Mouse (Mus musculus) hindbrain, embryonic 14.5 days (tissue): ENCODE measurements around the gene Slc9a1. TPM values are rescaled to one million over a fixed set of nuclear protein-coding genes. Genes with fewer than 3 reads are reported as not detected.

ENCODE experiments used
- ATAC-seq: fragments of 200-750 bp; cut with Nextera tagmentation; 2 replicates; pipeline ENCODE4 v1.8.0; 2017; ENCODE audit warnings: moderate number of reproducible peaks, mild to moderate bottlenecking, moderate TSS enrichment, moderate library complexity; ENCODE audit not compliant: low FRiP score
- DNase-seq: peaks from one replicate; pipeline ENCODE4 v3.0.0-alpha.2; 2015; ENCODE audit warnings: low spot score
- H3K27ac ChIP-seq: fragments of 300-500 bp; sonication (generic); 2 replicates; pipeline ENCODE4 v1.5.1; 2014; ENCODE audit warnings: mild to moderate bottlenecking, moderate library complexity
- H3K27me3 ChIP-seq: fragments of 300-500 bp; sonication (generic); 2 replicates; pipeline ENCODE4 v1.6.1; 2014; ENCODE audit warnings: mild to moderate bottlenecking, low read length, mixed read lengths; ENCODE audit not compliant: control insufficient read depth, insufficient read depth
- H3K36me3 ChIP-seq: fragments of 300-500 bp; sonication (generic); replicated peaks from 2 replicates; pipeline ENCODE4 v1.6.1; 2014; ENCODE audit not compliant: control insufficient read depth, insufficient read depth
- H3K4me1 ChIP-seq: fragments of 300-500 bp; sonication (generic); replicated peaks from 2 replicates; pipeline ENCODE4 v1.6.1; 2014; ENCODE audit warnings: antibody characterized with exemption, low read length, mixed read lengths; ENCODE audit not compliant: control insufficient read depth, insufficient read depth
- H3K4me2 ChIP-seq: fragments of 300-500 bp; sonication (generic); replicated peaks from 2 replicates; pipeline ENCODE4 v1.6.1; 2014; ENCODE audit warnings: mild to moderate bottlenecking, moderate library complexity
- H3K4me3 ChIP-seq: fragments of 300-500 bp; sonication (generic); replicated peaks from 2 replicates; pipeline ENCODE4 v1.5.1; 2014; ENCODE audit warnings: mild to moderate bottlenecking, low read length
- H3K9ac ChIP-seq: fragments of 300-500 bp; sonication (generic); 2 replicates; pipeline ENCODE4 v1.6.1; 2014
- H3K9me3 ChIP-seq: fragments of 300-500 bp; sonication (generic); 2 replicates; pipeline ENCODE4 v1.6.1; 2016; ENCODE audit warnings: low read length; ENCODE audit not compliant: control insufficient read depth
- WGBS: fragments of 180-500 bp; shearing (Covaris S2); extraction: QIAGEN DNeasy Blood & Tissue Kit; methylation state at CpG from one replicate; pipeline ENCODE4 v1.1.7; 2014; 5-methylcytosine and 5-hydroxymethylcytosine counted together
- polyA plus RNA-seq: library from polyadenylated mRNA; unstranded; fragments of >200 nt; fragmentation: Nextera tagmentation; extraction: Ambion mirVana; gene quantifications from 2 replicates; pipeline ENCODE4 v1.2.1, GENCODE M21; 2014

Slc9a1 gene
- polyA plus RNA-seq, 1 experiment from 2014 or later, result 8.5 TPM

- Histone ChIP-seq H3K36me3 (no peaks in the 10 kb centered on the region), H3K4me3 (no peak overlapping the region), H3K9me3 (no peaks in the 10 kb centered on the region), H3K4me2 (no peak overlapping the region), H3K27ac (no peak overlapping the region), H3K27me3 (no peaks in the 10 kb centered on the region), H3K4me1 (peaks cover 16% of the 10 kb centered on the region), H3K9ac (no peak overlapping the region)
- ATAC-seq (no peak), DNase-seq (no peak)
- 84% methylated on average over 8 of the region's 8 CpGs for WGBS
Observed at GRCm38 (mm10) chr4:133397961-133398360, 28.5 kb downstream of the Slc9a1 start.

- no peaks in the 10 kb centered on the region for H3K27me3 ChIP-seq
- no peak overlapping the region for H3K27ac ChIP-seq
- H3K4me1 ChIP-seq, result peaks cover 16% of the 10 kb centered on the region
- H3K36me3 ChIP-seq, result no peaks in the 10 kb centered on the region
- H3K4me3 ChIP-seq, result no peak overlapping the region
- no peak for DNase-seq
- ATAC-seq, result no peak
- no peaks in the 10 kb centered on the region for H3K9me3 ChIP-seq
- WGBS, result 82% methylated on average over 5 of the region's 5 CpGs
- H3K4me2 ChIP-seq, result no peak overlapping the region
- 0 out of 2 replicates have a peak overlapping the region, but pooled peaks have one; percentile 3 for H3K9ac ChIP-seq
Observed at GRCm38 (mm10) chr4:133398619-133399018, 29.1 kb downstream of the Slc9a1 start.

GRCm38 (mm10) chr4:133399509-133399908, 30.0 kb downstream of the Slc9a1 start:
- H3K9me3 ChIP-seq, result no peaks in the 10 kb centered on the region
- WGBS, result 93% methylated on average over 6 of the region's 6 CpGs
- no peak overlapping the region for H3K4me3 ChIP-seq
- H3K27me3 ChIP-seq, result no peaks in the 10 kb centered on the region
- H3K36me3 ChIP-seq, result no peaks in the 10 kb centered on the region
- peaks cover 16% of the 10 kb centered on the region for H3K4me1 ChIP-seq
- no peak for ATAC-seq
- no peak overlapping the region for H3K9ac ChIP-seq
- no peak overlapping the region for H3K27ac ChIP-seq
- no peak for DNase-seq
- no peak overlapping the region for H3K4me2 ChIP-seq

DNA sequence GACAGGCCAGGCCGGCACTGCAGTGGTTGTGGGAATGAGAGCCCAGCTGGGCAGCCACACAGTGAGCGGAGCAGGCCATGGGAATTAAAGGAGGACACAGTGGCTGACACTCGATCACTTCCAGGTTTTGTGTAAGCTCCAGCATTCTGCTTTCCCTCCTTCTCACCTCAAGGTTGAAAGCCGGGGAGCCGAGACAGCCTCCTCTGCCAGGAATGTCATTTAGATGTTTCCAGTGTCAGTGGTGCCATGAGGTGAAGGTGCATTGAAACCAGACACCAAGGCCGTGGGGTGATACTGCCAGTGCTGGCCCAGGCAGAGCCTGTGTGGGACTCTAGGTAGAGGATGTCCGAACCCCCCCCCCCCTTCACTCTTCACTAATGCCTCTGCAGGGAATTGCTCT, 30.6 kb downstream of the Slc9a1 start:
- ATAC-seq (no peak), DNase-seq (no peak)
- H3K36me3 ChIP-seq, result no peaks in the 10 kb centered on the region
- H3K9ac ChIP-seq, result no peak overlapping the region
- H3K9me3 ChIP-seq, result no peaks in the 10 kb centered on the region
- H3K27ac ChIP-seq, result no peak overlapping the region
- no peaks in the 10 kb centered on the region for H3K27me3 ChIP-seq
- no peak overlapping the region for H3K4me3 ChIP-seq
- 81% methylated on average over 7 of the region's 7 CpGs for WGBS
- H3K4me2 ChIP-seq, result no peak overlapping the region
- peaks cover 13% of the 10 kb centered on the region for H3K4me1 ChIP-seq

GRCm38 (mm10) chr4:133402011-133402410, 32.5 kb downstream of the Slc9a1 start:
- H3K36me3 ChIP-seq, result no peaks in the 10 kb centered on the region
- DNase-seq (no peak), ATAC-seq (no peak)
- peaks cover 7% of the 10 kb centered on the region; the same call in 1 of the 2 replicates for H3K4me1 ChIP-seq
- H3K9ac ChIP-seq, result no peak overlapping the region; the same call in 1 of the 2 replicates
- WGBS, result 70% methylated on average over 13 of the region's 13 CpGs
- no peak overlapping the region for H3K27ac ChIP-seq
- no peaks in the 10 kb centered on the region for H3K27me3 ChIP-seq
- H3K4me3 ChIP-seq, result no peak overlapping the region
- no peaks in the 10 kb centered on the region for H3K9me3 ChIP-seq
- H3K4me2 ChIP-seq, result no peak overlapping the region

DNA sequence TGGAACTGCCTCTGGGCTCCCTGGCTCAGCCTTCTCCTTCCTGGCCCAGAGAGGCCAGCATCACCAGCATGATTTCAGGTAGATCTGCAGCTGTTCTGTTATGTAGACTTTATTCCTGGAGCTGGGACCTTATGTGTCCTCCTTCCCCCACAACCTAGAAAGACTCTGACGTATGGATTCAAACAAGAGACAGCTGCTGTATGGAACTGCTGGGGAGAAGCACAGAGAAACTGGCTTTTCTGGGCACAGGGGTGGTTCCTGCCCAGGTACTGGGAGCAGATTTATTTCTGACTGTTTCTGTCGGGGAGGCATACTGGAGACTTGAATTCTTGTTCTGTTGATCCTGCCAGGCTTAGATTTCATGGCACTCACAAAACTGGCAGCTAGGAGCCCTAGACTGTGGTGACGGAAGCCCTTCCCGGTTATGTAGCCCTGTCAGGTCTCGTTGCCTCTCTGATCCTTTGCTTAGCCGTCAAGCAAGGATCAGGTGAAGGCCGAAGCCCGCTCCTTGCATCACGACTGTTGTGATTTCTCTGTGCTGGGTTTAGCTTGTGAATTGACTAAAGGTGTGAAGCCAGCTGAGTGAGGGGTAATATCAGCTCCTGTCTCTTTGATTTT, 34.2 kb downstream of the Slc9a1 start:
- no peaks in the 10 kb centered on the region for H3K9me3 ChIP-seq
- no peak overlapping the region for H3K4me2 ChIP-seq
- H3K4me1 ChIP-seq, result peaks cover 18% of the 10 kb centered on the region
- H3K9ac ChIP-seq, result no peak overlapping the region
- H3K4me3 ChIP-seq, result no peak overlapping the region
- DNase-seq, result no peak
- ATAC-seq, result no peak
- no peak overlapping the region for H3K27ac ChIP-seq
- H3K36me3 ChIP-seq, result no peaks in the 10 kb centered on the region
- no peaks in the 10 kb centered on the region for H3K27me3 ChIP-seq
- WGBS, result 92% methylated on average over 9 of the region's 9 CpGs

DNA sequence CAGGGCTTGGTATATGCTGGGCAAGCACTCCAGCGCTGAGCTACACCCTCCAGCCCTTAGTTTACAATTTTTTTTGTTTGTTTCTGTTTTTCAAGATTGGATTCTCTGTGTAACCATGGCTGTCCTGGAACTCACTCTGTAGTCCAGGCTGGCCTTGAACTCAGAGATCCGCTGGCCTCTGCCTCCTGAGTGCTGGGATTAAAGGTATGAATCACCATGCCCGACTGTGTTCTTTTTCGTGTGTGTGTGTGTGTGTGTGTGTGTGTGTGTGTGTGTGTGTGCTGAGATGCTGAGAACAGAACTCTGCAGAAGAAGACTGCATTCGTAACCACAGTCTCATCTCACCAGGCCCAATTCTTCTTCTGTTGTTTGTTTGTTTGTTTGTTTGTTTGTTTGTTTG, 34.8 kb downstream of the Slc9a1 start:
- no peak overlapping the region for H3K4me3 ChIP-seq
- peaks cover 18% of the 10 kb centered on the region for H3K4me1 ChIP-seq
- H3K27me3 ChIP-seq, result no peaks in the 10 kb centered on the region
- no peaks in the 10 kb centered on the region for H3K36me3 ChIP-seq
- H3K9ac ChIP-seq, result no peak overlapping the region
- H3K27ac ChIP-seq, result no peak overlapping the region
- no peaks in the 10 kb centered on the region for H3K9me3 ChIP-seq
- ATAC-seq (no peak), DNase-seq (no peak)
- no peak overlapping the region for H3K4me2 ChIP-seq
- 91% methylated on average over 5 of the region's 5 CpGs for WGBS

DNA sequence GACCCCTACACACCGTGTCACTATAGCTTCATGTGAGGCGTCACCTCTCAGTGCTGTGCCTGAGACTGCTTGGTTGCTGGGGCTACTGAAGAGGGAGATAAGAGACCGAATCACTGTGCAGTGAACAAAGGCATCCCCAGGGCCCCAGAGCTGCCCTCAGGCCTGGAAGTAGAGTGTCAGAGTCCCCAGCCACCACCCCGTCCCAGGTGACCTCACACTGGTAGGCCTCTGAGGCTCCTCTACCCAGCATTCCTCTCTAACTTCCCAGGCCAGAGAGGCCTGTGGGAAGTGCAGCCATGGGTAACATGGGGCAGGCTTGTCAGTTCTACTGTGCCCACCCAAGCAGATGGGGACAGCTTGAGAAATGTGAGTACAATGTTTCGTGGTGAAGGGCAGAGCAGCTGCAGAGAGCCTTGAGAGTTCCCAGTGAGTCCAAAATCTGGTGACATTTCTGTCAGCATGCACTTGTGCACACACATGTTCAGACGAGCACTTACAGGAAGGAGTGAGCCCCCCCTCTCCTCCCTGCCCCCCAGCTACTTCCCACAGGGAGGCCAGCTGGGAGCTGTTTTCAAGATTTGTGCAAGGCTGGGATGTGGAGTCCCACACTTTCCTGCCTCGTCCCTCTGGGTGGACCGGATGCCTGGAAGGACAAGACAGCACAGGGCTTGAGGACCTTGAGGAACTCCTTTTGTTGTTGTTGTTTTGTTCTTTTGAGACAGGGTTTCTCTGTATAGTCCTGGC, 37.0 kb downstream of the Slc9a1 start:
- no peaks in the 10 kb centered on the region for H3K9me3 ChIP-seq
- no peaks in the 10 kb centered on the region for H3K27me3 ChIP-seq
- 59% methylated on average over 8 of the region's 8 CpGs for WGBS
- H3K9ac ChIP-seq, result no peak overlapping the region
- DNase-seq (no peak), ATAC-seq (no peak)
- no peaks in the 10 kb centered on the region for H3K36me3 ChIP-seq
- H3K4me2 ChIP-seq, result no peak overlapping the region
- no peak overlapping the region for H3K4me3 ChIP-seq
- H3K4me1 ChIP-seq, result peaks cover 18% of the 10 kb centered on the region
- H3K27ac ChIP-seq, result no peak overlapping the region

DNA sequence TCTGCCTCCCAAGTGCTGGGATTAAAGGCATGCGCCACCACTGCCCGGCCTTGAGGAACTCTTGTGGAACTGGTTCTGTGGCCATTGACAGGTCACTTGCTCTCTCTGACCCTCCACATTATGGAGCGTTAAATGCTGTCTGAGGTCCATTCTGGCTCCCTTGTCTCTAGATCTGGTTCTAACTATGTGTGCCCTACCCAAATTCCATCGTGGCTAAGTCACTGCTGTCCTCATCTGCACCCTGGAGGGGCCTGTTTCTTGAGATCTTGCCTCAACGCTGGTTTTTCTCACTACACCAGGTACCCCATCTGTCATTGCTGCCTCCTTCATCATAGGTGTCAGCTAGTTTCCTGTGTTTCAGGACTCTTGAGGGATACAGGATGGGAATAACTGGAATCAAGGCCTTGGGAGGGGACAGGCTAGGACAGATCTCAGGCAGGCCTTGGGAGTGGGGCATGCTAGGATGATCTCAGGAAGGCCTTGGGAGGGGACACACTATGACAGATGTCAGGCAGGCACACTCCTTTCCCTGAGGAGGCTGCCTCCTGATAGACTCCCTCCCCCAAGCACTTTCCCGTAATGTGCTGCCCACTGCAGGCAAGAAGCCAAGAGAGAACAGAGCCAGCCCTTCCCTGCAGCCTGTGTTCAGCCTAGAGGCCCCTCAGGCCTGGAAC, 37.7 kb downstream of the Slc9a1 start:
- 71% methylated on average over 6 of the region's 6 CpGs for WGBS
- no peaks in the 10 kb centered on the region for H3K9me3 ChIP-seq
- H3K9ac ChIP-seq, result peak overlapping the region; percentile 14; the same call in 1 of the 2 replicates
- peaks cover 18% of the 10 kb centered on the region for H3K4me1 ChIP-seq
- DNase-seq, result peak; percentile 38
- H3K27ac ChIP-seq, result peak overlapping the region; percentile 52
- H3K27me3 ChIP-seq, result no peaks in the 10 kb centered on the region
- H3K4me2 ChIP-seq, result no peak overlapping the region
- no peaks in the 10 kb centered on the region for H3K36me3 ChIP-seq
- no peak for ATAC-seq
- H3K4me3 ChIP-seq, result no peak overlapping the region
